Mouse (Mus musculus): Measurements from ENCODE around the gene Acot8. TPM values are rescaled to one million over a fixed set of nuclear protein-coding genes. Genes with fewer than 3 reads are reported as not detected.

The Acot8 gene
- polyA plus RNA-seq, 1 experiment from 2014 or later: 23.6 TPM

DNA sequence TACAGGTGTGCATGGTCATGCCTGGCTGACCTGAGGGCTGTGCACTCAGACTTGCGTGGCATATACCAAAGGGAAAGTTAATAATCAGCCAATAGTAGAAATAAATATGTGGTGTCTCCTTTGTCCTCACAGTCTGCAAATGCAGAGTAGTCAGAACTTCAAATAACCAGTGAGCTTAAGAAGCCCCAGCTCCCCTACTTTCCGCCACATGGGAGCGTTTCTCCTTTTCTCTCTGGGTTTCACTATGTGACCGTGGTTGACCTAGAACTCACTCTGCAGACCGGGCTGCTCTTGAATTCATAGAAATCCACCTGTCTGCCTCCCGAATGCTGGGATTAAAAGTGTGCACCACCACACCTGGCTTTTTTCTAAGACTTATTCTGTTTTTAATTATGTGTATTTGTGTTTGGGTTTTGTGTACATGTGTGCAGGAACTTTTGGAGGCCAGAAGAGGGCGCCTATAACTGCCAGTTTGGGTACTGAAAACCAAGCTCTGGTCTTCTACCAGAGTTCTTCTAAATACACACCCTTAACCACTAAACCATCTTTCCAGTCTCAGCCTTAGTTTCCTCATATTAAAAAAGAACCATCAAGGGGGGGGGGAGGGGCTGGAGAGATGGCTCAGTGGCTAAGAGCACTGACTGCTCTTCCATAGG lies 20.6 kb downstream of the Acot8 start:
- no peak overlapping the region for H3K4me3 ChIP-seq (ENCODE audit: low read depth, low read length)

DNA sequence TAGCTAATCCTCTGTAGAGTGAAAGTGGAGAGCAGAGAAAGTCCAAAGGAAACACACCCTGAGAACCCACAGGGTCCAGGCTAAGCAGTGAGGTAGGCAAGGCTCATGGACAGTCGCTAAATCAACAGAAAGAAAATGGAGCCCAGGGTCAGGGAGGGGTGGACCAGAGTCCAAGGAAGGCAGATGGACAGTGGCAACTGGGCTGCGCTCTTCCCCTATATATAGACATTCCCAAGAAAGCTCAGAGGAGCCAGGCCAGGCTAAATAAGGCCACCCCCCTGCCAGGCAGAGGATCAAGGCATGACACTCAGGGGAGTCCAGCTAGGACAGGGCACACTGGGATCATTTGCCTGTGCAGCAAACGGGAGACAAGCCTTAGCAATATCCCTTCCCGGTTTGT lies 22.8 kb downstream of the Acot8 start:
- WGBS: 60% methylated on average over 4 of the region's 4 CpGs
- Histone ChIP-seq H3K4me1 (replicated peaks; ENCODE audit: control insufficient read depth, insufficient read depth, low read length) (0 out of 2 replicates have a peak, but pooled peaks cover 10% of the 10 kb centered on the region), H3K4me2 (no peak overlapping the region), H3K27me3 (replicated peaks; ENCODE audit: control insufficient read depth, insufficient read depth, low read length) (peaks cover 20% of the 10 kb centered on the region), H3K9me3 (ENCODE audit: control insufficient read depth, low read length) (no peaks in the 10 kb centered on the region), H3K27ac (ENCODE audit: low read depth, low read length) (no peak overlapping the region), H3K36me3 (ENCODE audit: control insufficient read depth, insufficient read depth, low read length) (no peaks in the 10 kb centered on the region), H3K9ac (ENCODE audit: low read depth, low read length) (no peak overlapping the region), H3K4me3 (ENCODE audit: low read depth, low read length) (no peak overlapping the region)
- DNase-seq (ENCODE audit: low spot score) (no peak), ATAC-seq (replicated peaks; ENCODE audit: low FRiP score) (no peak)

More for the DNA sequence above, 20.6 kb downstream of the Acot8 start:
- WGBS: 71% methylated on average over 7 of the region's 7 CpGs
- H3K9me3 ChIP-seq (ENCODE audit: control insufficient read depth, low read length): no peaks in the 10 kb centered on the region
- H3K4me1 ChIP-seq (replicated peaks; ENCODE audit: control insufficient read depth, insufficient read depth, low read length): 0 out of 2 replicates have a peak, but pooled peaks cover 14% of the 10 kb centered on the region
- peaks cover 3% of the 10 kb centered on the region for H3K27me3 ChIP-seq (replicated peaks; ENCODE audit: control insufficient read depth, insufficient read depth, low read length)
- DNase-seq (ENCODE audit: low spot score): no peak
- H3K4me2 ChIP-seq: no peak overlapping the region; the same call in 1 of the 2 replicates
- no peaks in the 10 kb centered on the region for H3K36me3 ChIP-seq (ENCODE audit: control insufficient read depth, insufficient read depth, low read length)
- no peak overlapping the region for H3K27ac ChIP-seq (ENCODE audit: low read depth, low read length)
- no peak overlapping the region for H3K9ac ChIP-seq (ENCODE audit: low read depth, low read length)
- ATAC-seq (replicated peaks; ENCODE audit: low FRiP score): no peak

DNA sequence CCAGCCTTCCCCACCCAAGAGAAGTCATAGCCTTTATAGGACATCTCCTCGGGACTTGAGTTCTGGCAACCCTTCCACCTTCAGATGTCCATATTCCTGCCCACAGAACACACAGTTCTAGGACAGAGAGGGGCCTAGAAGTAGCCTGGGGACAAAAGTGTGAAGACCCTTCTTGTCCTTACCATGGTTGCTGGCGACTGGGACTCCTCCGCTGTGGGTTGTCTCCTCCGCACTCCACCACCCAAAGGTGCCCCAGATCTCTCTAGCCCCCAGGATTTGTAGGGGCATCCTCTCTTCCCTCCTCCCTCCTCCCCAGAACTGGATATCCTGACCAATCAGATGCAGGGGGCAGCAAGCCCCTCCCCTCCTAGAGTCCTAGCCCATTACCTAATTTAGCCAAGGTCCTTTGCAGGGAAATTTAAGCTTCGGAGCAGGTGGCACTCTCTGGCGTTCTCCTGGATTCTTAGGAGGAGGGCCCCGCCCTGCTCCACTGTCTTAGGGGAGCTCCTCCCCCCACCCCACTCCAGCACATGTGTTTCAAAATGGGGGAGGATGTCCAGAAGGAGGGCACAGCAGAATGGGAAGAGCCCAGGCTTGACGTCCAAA lies 25.1 kb downstream of the Acot8 start, which contains the start of gene Tnnc2:
Gene Tnnc2, minus strand, starts transcription at position 487 of the 606 bp plus-strand sequence.
- WGBS: 69% methylated on average over 8 of the region's 8 CpGs
- H3K4me1 ChIP-seq (replicated peaks; ENCODE audit: control insufficient read depth, insufficient read depth, low read length): 0 out of 2 replicates have a peak, but pooled peaks cover under 1% of the 10 kb centered on the region
- H3K4me3 ChIP-seq (ENCODE audit: low read depth, low read length): no peak within 1 kb of the TSS
- no peaks in the 10 kb centered on the region for H3K36me3 ChIP-seq (ENCODE audit: control insufficient read depth, insufficient read depth, low read length)
- H3K27me3 ChIP-seq (replicated peaks; ENCODE audit: control insufficient read depth, insufficient read depth, low read length): peaks cover 24% of the 10 kb centered on the region
- no peak within 1 kb of the TSS for H3K4me2 ChIP-seq
- H3K9me3 ChIP-seq (ENCODE audit: control insufficient read depth, low read length): no peaks in the 10 kb centered on the region
- DNase-seq (ENCODE audit: low spot score) (no peak), ATAC-seq (replicated peaks; ENCODE audit: low FRiP score) (no peak)
- no peak within 1 kb of the TSS for H3K27ac ChIP-seq (ENCODE audit: low read depth, low read length)
- H3K9ac ChIP-seq (ENCODE audit: low read depth, low read length): no peak within 1 kb of the TSS

DNA sequence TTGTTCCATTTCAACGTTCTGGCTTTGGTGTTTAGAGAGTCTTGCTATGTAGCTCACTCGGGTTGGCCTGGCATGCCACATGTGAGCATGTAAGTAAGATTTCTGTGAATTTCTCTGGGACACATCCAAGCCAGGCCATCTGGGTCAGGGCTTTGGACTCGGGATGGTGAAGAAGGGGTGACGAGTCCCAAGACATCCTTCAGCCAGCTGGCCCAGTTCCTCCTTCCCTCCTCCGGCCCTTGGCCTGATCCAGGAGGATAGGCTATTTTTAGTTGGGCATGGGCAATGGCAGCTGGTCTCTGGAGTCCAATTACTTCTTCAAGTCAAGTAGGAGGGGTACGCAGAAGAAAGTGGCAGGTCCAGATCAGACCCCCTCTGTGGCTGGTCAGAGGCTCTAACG lies 25.9 kb downstream of the Acot8 start:
- DNase-seq (ENCODE audit: low spot score) (no peak), ATAC-seq (replicated peaks; ENCODE audit: low FRiP score) (no peak)
- no peak overlapping the region for H3K9ac ChIP-seq (ENCODE audit: low read depth, low read length)
- no peaks in the 10 kb centered on the region; the same call in 1 of the 2 replicates for H3K4me1 ChIP-seq (replicated peaks; ENCODE audit: control insufficient read depth, insufficient read depth, low read length)
- H3K27me3 ChIP-seq (replicated peaks; ENCODE audit: control insufficient read depth, insufficient read depth, low read length): peaks cover 24% of the 10 kb centered on the region
- no peak overlapping the region for H3K4me2 ChIP-seq
- no peak overlapping the region for H3K27ac ChIP-seq (ENCODE audit: low read depth, low read length)
- H3K36me3 ChIP-seq (ENCODE audit: control insufficient read depth, insufficient read depth, low read length): no peaks in the 10 kb centered on the region
- 72% methylated on average over 7 of the region's 7 CpGs for WGBS
- no peaks in the 10 kb centered on the region for H3K9me3 ChIP-seq (ENCODE audit: control insufficient read depth, low read length)
- H3K4me3 ChIP-seq (ENCODE audit: low read depth, low read length): no peak overlapping the region

DNA sequence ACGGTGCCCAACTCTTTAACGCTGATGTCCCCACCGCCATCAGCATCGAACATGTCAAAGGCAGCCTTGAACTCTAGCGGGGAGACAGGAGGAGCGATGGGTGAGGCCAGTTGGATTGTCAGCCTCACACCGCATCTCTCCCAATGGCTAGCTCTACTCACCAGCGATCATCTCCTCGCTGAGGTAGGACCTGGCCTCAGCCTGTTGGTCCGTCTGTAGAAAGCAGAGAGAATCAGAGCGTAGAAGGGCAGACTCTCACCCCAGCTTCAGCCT lies 26.7 kb downstream of the Acot8 start:
- H3K36me3 ChIP-seq (ENCODE audit: control insufficient read depth, insufficient read depth, low read length): 0 out of 2 replicates have a peak, but pooled peaks cover 4% of the 10 kb centered on the region
- no peak for ATAC-seq (replicated peaks; ENCODE audit: low FRiP score)
- no peak overlapping the region for H3K4me3 ChIP-seq (ENCODE audit: low read depth, low read length)
- no peaks in the 10 kb centered on the region for H3K9me3 ChIP-seq (ENCODE audit: control insufficient read depth, low read length)
- no peak for DNase-seq (ENCODE audit: low spot score)
- WGBS: 88% methylated on average over 11 of the region's 11 CpGs
- no peak overlapping the region for H3K4me2 ChIP-seq
- peaks cover 8% of the 10 kb centered on the region for H3K4me1 ChIP-seq (replicated peaks; ENCODE audit: control insufficient read depth, insufficient read depth, low read length)
- H3K27me3 ChIP-seq (replicated peaks; ENCODE audit: control insufficient read depth, insufficient read depth, low read length): peaks cover 24% of the 10 kb centered on the region
- H3K27ac ChIP-seq (ENCODE audit: low read depth, low read length): no peak overlapping the region
- H3K9ac ChIP-seq (ENCODE audit: low read depth, low read length): no peak overlapping the region

DNA sequence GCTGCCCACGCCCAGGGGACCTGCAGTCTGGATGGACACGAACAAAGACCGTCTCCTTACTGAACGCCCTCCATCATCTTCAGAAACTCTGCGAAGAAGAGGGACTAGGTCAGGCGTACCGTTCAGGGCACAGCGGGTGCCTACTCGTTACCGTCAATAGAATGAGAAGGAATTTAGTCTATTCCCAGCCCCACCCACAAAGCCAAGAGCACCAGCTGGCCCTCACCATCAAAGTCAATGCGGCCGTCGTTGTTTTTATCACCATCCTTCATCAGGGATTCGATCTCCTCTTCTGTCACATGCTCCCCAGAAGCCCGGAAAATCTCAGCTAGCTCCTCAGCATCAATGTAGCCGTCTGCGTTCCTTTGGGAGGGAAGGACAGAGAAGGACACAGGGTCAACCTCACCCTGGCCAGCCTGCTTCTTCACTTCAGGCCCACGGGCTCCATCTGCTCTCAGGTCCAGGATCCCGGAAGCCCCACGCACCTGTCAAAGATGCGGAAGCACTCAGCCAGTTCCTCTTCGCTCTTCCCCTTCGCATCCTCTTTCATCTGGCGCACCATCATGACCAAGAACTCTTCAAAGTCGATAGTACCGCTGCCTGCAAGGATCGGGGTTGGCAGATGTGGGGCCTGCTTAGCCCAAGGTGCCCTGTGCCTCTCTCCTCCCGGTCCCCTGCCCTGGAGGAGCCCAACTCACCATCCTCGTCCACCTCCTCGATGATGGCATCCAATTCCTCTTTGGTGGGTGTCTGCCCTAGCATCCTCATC lies 27.3 kb downstream of the Acot8 start:
- H3K4me2 ChIP-seq: no peak overlapping the region
- peaks cover 24% of the 10 kb centered on the region for H3K27me3 ChIP-seq (replicated peaks; ENCODE audit: control insufficient read depth, insufficient read depth, low read length)
- DNase-seq (ENCODE audit: low spot score) (no peak), ATAC-seq (replicated peaks; ENCODE audit: low FRiP score) (no peak)
- H3K4me1 ChIP-seq (replicated peaks; ENCODE audit: control insufficient read depth, insufficient read depth, low read length): peaks cover 10% of the 10 kb centered on the region
- no peaks in the 10 kb centered on the region for H3K9me3 ChIP-seq (ENCODE audit: control insufficient read depth, low read length)
- no peak overlapping the region for H3K27ac ChIP-seq (ENCODE audit: low read depth, low read length)
- no peak overlapping the region for H3K4me3 ChIP-seq (ENCODE audit: low read depth, low read length)
- WGBS: 77% methylated on average over 30 of the region's 30 CpGs
- H3K36me3 ChIP-seq (ENCODE audit: control insufficient read depth, insufficient read depth, low read length): peaks cover 4% of the 10 kb centered on the region; the same call in 1 of the 2 replicates
- no peak overlapping the region for H3K9ac ChIP-seq (ENCODE audit: low read depth, low read length)

DNA sequence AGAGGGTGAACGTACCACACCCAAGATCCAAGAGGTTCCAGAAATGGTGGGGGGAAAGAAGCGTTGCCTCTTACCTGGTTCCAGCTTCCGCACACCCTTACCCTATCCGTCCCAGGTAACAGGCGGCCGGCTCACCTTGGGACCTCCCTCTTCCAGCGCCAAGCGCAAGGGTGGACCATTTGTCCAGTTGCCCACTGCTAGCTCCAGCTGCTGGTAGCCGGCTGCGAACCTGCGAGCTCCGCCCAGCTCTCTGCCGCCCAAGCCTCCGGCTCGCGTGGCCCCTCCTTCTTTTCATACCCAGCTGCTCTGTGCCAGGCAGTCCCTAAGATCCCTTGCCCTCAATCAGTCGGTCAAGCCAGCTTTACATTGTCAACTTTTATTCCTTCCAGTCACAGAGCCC lies 27.9 kb downstream of the Acot8 start:
- WGBS: 52% methylated on average over 17 of the region's 17 CpGs
- DNase-seq (ENCODE audit: low spot score): no peak
- H3K9ac ChIP-seq (ENCODE audit: low read depth, low read length): no peak overlapping the region
- no peak overlapping the region for H3K4me2 ChIP-seq
- H3K36me3 ChIP-seq (ENCODE audit: control insufficient read depth, insufficient read depth, low read length): peaks cover 10% of the 10 kb centered on the region
- H3K4me1 ChIP-seq (replicated peaks; ENCODE audit: control insufficient read depth, insufficient read depth, low read length): peaks cover 16% of the 10 kb centered on the region
- no peak overlapping the region for H3K4me3 ChIP-seq (ENCODE audit: low read depth, low read length)
- H3K9me3 ChIP-seq (ENCODE audit: control insufficient read depth, low read length): no peaks in the 10 kb centered on the region
- peaks cover 24% of the 10 kb centered on the region for H3K27me3 ChIP-seq (replicated peaks; ENCODE audit: control insufficient read depth, insufficient read depth, low read length)
- ATAC-seq (replicated peaks; ENCODE audit: low FRiP score): no peak
- H3K27ac ChIP-seq (ENCODE audit: low read depth, low read length): no peak overlapping the region

DNA sequence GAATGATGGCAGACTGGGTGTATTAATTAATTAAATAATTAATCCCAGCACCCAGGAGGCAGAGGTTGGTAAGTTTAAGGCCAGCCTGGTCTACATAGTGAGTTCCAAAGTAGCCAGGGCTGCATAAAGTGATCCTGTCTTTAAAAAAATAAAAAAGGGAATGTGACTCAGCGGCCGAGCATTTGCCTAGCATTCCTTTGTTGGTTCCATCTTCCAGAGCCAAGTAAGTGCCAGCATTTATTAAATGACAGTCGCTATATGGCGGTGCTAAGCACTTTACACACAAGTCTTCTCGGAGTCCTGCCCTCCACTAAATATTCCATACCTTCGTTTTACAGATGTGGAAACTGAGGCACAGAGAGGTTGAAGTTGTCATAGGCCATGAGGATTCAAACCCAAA lies 28.6 kb downstream of the Acot8 start:
- 83% methylated on average over 6 of the region's 6 CpGs for WGBS
- Histone ChIP-seq H3K4me1 (replicated peaks; ENCODE audit: control insufficient read depth, insufficient read depth, low read length) (peaks cover 22% of the 10 kb centered on the region), H3K4me2 (no peak overlapping the region), H3K27ac (ENCODE audit: low read depth, low read length) (no peak overlapping the region), H3K36me3 (ENCODE audit: control insufficient read depth, insufficient read depth, low read length) (peaks cover 16% of the 10 kb centered on the region), H3K27me3 (replicated peaks; ENCODE audit: control insufficient read depth, insufficient read depth, low read length) (peaks cover 24% of the 10 kb centered on the region), H3K9ac (ENCODE audit: low read depth, low read length) (no peak overlapping the region), H3K4me3 (ENCODE audit: low read depth, low read length) (no peak overlapping the region), H3K9me3 (ENCODE audit: control insufficient read depth, low read length) (no peaks in the 10 kb centered on the region)
- no peak for ATAC-seq (replicated peaks; ENCODE audit: low FRiP score)
- no peak for DNase-seq (ENCODE audit: low spot score)
